Mouse (Mus musculus) kidney, adult 2 months (tissue): Measurements from ENCODE around the gene Tbp.

Source experiments
- CTCF ChIP-seq: fragments of 200-500 bp; conservative IDR thresholded peaks from 2 replicates; pipeline ENCODE4 v1.5.1; 2011; ENCODE audit warnings: low read depth, mild to moderate bottlenecking, control low read depth, low read length, moderate library complexity, mixed read lengths; ENCODE audit not compliant: insufficient read depth, insufficient read length
- POLR2A ChIP-seq: fragments of 200-500 bp; IDR thresholded peaks from one replicate; pipeline ENCODE4 v1.6.1; 2011; ENCODE audit warnings: low read depth, low read length, control low read depth

DNA sequence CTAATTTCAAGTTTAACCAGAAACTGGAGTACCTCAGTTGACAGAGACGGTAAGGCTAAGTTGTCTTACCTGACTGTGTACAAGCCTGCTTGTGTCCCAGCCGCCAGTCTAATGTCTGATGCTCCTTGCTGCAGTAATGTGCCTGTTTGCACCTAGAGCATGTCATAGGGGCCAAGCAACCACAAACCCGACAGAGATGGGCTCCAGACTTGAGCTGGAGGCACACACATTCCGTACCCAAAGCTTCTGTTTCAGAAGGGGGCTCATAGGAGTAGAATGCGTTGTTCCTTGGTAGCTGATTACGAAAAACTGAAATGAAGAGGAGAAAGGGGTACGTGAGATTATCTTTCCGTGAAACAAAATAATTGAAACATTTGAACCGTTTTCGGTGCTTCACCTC is 26.6 kb downstream of the Tbp start:
- TF ChIP-seq CTCF (no peak), POLR2A (no peak)
